Mouse (Mus musculus): ENCODE data around the gene Golga5. TPM values are rescaled to one million over a fixed set of nuclear protein-coding genes. Genes with fewer than 3 reads are reported as not detected.
A peak's percentile ranks its signal among the peaks of the same experiment; 100 is the strongest.

Gene Golga5
- total RNA-seq, 1 experiment = 30.8 TPM

GRCm38 (mm10) chr12:102545122-102545521, 76.2 kb downstream of the Golga5 start:
- no peaks in the 10 kb centered on the region for H3K36me3 ChIP-seq (ENCODE audit: control insufficient read depth, insufficient read depth, low read length, poor library complexity, severe bottlenecking)
- TF ChIP-seq ZNF384 (IDR thresholded peaks at IDR 0.05; ENCODE audit: low read depth, low read length) (no peak), MAFK (IDR thresholded peaks at IDR 0.05; ENCODE audit: insufficient read depth, low read depth, low read length) (no peak), ZC3H11A (IDR thresholded peaks at IDR 0.05; ENCODE audit: borderline replicate concordance, low read depth, low read length) (no peak), HCFC1 (IDR thresholded peaks at IDR 0.05; ENCODE audit: borderline replicate concordance, insufficient read depth, low read length) (no peak), CHD2 (IDR thresholded peaks at IDR 0.05; ENCODE audit: low read depth, low read length) (no peak)
- DNase-seq (ENCODE audit: low read depth, low spot score) = peak; percentile 30
- no peak overlapping the region for H3K27ac ChIP-seq (ENCODE audit: insufficient read depth, low read depth, low read length, poor library complexity, severe bottlenecking)
- no peak overlapping the region for H3K4me3 ChIP-seq (ENCODE audit: insufficient read depth in 1 of 2, low read depth in 1 of 2, low read length in 2 of 2, poor library complexity in 1 of 2, severe bottlenecking in 1 of 2)
- no peaks in the 10 kb centered on the region for H3K9me3 ChIP-seq (ENCODE audit: control insufficient read depth, insufficient read depth, low read depth, low read length)
- H3K9ac ChIP-seq (ENCODE audit: insufficient read depth, low read depth, low read length, poor library complexity, severe bottlenecking) = no peak overlapping the region
- peaks cover 0 to 4% of the 10 kb centered on the region in 2 experiments; a peak in 2 of 4 replicates for H3K4me1 ChIP-seq (ENCODE audit: control insufficient read depth in 2 of 2, insufficient read depth in 2 of 2, low read length in 2 of 2, poor library complexity in 1 of 2)
- in situ Hi-C loops (cut with MboI; ENCODE audit: low sequenced_read_pairs in 2 of 2, unreplicated experiment in 2 of 2) = no loop called here

Other genes with a start within 250 kb of the Golga5 start
- 2.3 and 3.8 TPM in 2 replicates for gene Rin3, start 186.1 kb upstream of the Golga5 start, total RNA-seq (2012; rRNA removed)
- 99.1 and 117 TPM in 2 replicates for gene Lgmn, start 29.3 kb upstream of the Golga5 start, total RNA-seq (2012; rRNA removed)
- 11.9 and 26.5 TPM in 2 replicates for gene Chga, start 85.8 kb downstream of the Golga5 start, total RNA-seq (2012; rRNA removed)
- 33.1 and 40.6 TPM in 2 replicates for gene Itpk1, start 235.8 kb downstream of the Golga5 start, total RNA-seq (2012; rRNA removed)

Data from ES-E14 (cell line).